Mouse (Mus musculus): Measurements from ENCODE around the gene Gm3298. TPM values are rescaled to one million over a fixed set of nuclear protein-coding genes. Genes with fewer than 3 reads are reported as not detected.
"Not testable (repeated sequence)": the region's sequence is repeated elsewhere in the genome, so short reads cannot be mapped to it uniquely, and the experiment has no call there.

Gene Gm3298
- total RNA-seq (2021) = not detected

GRCm38 (mm10) chr14:5015591-5015990, at the start of gene Gm3298:
Gene Gm3298 (plus strand): TSS chr14:5015891.
- intact Hi-C loops (cut with DNase I); DNase-seq: not testable (repeated sequence)

GRCm38 (mm10) chr14:4983635-4984034, 32.1 kb upstream of the Gm3298 start, which contains the start of gene Gm8297:
Gene Gm8297 (plus strand): TSS chr14:4983935.
- intact Hi-C loops (cut with DNase I) = not testable (repeated sequence)

GRCm38 (mm10) chr14:5050329-5050728, 34.6 kb downstream of the Gm3298 start, which contains the start of gene 4930555G01Rik:
Gene 4930555G01Rik (plus strand): TSS chr14:5050629.
- intact Hi-C loops (cut with DNase I); DNase-seq: not testable (repeated sequence)

More at GRCm38 (mm10) chr14:4983635-4984034, 32.1 kb upstream of the Gm3298 start, which contains the start of gene Gm8297:
- not testable (repeated sequence) for DNase-seq

Other genes with a start within 250 kb of the Gm3298 start
- not detected for gene Gm9602, start 239.6 kb upstream of the Gm3298 start, total RNA-seq (2021)
- not detected for gene Gm3269, start 177.8 kb upstream of the Gm3298 start, total RNA-seq (2021)
- gene Gm3264, start 160.3 kb upstream of the Gm3298 start, total RNA-seq (2021) = 1 to 10 TPM; 2.4 to 6.4 TPM
- gene Gm3278, start 123.5 kb upstream of the Gm3298 start, total RNA-seq (2021) = not detected
- not detected for gene Gm8297, start 32.0 kb upstream of the Gm3298 start, total RNA-seq (2021)
- gene 4930555G01Rik, start 34.7 kb downstream of the Gm3298 start, total RNA-seq (2021) = not detected
- under 1 TPM; 0.17 to 0.40 TPM for gene Gm8281, start 55.1 kb downstream of the Gm3298 start, total RNA-seq (2021)
- gene Gm8279, start 115.6 kb downstream of the Gm3298 start, total RNA-seq (2021) = not detected
- not detected for gene Gm3317, start 148.6 kb downstream of the Gm3298 start, total RNA-seq (2021)
- gene Gm8271, start 169.9 kb downstream of the Gm3298 start, total RNA-seq (2021) = not detected
- not detected for gene Gm3526, start 244.7 kb downstream of the Gm3298 start, total RNA-seq (2021)

All from heart, postnatal 10 days (tissue).